Mouse (Mus musculus) thymus, postnatal 4 days (tissue): ENCODE measurements around the gene Krt90.
A peak's percentile ranks its signal among the peaks of the same experiment; 100 is the strongest.
"Not testable (repeated sequence)": the region's sequence is repeated elsewhere in the genome, so short reads cannot be mapped to it uniquely, and the experiment has no call there.

Source experiments
- DNase-seq: peaks from one replicate; pipeline ENCODE4 v3.0.0; 2021

Gene Krt90

DNA sequence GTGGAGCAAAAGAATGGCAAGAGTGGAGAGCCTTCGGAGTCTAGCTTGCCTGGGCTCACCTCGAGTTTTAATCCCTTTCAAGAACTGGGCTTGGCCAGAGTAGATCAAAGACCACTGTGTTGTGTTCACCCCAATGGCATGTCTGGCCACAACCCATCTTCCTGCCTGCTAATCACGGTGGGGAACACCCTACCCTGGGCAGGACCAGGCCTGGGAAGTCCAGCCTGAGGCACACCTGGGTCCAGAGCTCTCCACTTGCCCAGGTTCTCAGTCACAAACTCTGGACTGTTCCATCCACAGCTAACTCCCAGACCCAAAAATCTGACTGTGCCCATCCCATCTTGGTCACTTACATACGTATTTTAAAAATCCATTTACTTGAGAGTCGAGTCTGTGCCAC is at the start of gene Krt90:
Gene Krt90 (minus strand): TSS at position 101 of the 400 bp plus-strand sequence.
- DNase-seq = no peak

DNA sequence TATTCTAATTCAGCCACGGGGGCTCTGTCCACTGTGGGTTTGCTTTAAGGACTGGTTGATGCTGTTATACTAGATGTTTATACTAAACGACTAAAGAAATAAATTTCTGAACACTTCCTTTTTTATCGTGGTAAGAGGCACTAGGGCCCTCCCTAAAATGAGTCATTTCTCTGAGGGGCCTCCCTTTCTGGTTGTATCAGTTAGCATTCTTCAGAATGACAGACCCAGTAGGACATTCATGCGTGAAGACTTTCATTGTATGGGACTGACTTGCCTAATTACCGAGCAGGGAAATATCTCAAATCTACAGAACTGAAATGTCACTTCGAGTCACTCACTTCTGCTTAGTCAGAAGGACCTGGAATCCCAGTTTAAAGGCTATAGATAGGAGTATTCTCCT is 36.4 kb upstream of the Krt90 start:
- DNase-seq = no peak

GRCm38 (mm10) chr15:101588216-101588615 is 25.5 kb upstream of the Krt90 start:
- peak; percentile 33 for DNase-seq

DNA sequence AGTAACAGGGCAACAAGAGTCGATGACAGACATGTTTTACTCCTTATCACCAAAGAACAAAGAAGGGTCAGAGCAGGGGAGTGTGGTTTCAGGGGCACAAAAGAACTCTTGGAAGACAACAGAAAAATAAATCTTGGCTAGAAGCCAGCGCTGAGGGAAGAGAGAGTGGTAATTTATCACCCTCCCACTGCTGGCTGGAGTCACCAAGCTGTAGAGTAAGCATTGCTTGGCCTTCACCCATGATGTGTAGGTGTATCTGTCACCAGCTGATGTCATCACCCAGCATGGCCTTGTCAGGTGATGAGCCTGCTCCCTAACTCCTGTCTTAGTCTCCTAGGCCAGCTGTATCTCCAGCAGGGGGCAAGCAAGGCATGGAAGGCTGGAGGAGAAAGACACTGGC is 21.7 kb upstream of the Krt90 start:
- no peak for DNase-seq

DNA sequence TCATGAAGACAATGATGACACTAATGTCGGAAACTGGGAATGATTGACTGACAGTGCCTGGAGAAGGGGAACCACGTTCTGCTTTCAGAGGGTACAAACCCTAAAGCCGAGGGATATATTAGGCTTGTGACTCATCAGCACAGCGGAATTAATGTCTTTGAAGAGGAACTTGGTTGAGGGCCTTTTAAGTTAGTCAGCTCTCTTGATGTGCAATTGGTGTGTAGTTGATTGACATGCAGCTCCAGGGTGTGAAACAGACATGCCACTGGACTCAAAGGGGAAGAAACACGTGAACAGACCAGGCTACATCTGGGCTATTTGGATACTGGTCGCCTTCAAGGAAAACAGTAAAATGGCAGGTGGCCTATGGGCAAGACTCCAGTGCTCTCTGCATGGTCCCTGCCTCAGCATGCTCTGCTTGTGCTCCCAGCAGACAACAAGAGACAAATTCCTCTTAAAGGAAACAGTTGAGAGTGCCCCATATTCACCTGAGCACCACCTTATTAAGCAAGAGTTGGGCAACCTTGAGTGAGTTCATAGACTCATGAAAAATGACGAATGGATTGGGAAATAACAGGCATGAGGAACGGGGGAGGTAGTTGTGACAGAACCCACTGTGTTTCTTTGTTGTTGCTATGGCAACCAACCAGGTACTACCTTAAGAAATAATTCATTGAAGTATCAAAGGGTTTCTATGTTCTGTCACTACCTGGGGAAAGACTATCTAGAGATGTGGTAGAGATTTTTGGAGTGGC is 20.6 kb upstream of the Krt90 start:
- no peak for DNase-seq

DNA sequence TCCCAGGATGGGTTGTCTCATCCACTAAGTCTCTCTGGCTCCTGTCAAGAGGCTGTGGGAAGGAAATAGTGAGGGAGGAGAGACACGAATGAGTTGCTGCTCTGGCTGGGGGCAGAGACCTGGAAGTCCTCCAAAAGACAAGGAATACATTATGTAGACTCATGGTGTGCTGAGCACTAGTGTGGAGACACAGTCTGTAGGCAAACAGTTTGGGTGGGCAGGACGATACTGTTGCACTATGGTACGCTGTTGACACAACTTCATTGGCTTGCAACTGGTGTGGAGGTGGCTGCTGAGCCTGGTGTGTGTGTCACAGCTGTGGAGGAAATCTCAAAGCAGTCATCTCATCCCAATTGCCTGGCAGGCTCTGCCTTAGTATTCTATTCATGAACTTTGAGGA is 19.0 kb upstream of the Krt90 start:
- DNase-seq = no peak

DNA sequence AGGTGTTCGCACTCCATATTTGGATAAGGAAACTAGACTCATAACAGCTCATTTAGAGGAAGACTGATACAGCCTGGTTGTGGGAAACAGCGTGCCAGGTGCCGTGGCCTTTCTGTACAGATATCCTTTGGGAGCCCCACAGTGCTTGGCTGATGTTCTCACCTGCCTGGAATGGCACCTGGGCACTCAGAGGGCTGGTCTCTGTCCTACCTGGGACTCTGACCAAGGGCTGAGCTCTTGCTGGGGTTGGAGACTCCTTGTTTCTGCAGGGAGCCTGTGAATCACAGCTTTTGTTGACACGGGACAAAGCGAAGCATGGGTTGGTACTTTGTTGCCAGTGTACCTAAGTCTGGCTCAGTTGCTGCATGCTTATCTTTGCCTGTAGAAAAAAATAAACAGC is 12.8 kb upstream of the Krt90 start:
- DNase-seq = no peak

- DNase-seq = no peak
These were observed 11.1 kb upstream of the Krt90 start, which contains the start of gene Krt75 for GRCm38 (mm10) chr15:101573796-101574345. Gene Krt75, minus strand, starts transcription at chr15:101573904.

DNA sequence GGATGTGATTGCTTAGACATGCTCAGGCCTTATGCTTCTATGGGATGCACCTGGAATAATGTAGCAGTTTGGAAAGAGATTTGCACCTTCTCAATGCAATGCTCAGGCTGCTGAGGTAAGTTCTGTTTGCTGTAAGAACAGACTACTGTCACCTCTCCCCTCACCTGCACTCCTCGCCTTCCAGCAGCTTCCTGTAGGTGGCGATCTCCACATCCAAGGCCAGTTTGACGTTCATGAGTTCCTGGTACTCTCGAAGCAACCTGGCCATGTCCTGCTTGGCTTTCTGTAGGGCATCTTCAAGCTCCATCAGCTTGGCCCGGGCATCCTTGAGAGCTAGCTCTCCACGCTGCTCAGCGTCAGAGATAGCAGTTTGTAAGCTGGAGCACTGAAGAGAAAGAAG is 5.0 kb upstream of the Krt90 start:
- DNase-seq = peak; percentile 52

- DNase-seq = no peak
These were observed 4.6 kb downstream of the Krt90 start for GRCm38 (mm10) chr15:101558034-101558646.

DNA sequence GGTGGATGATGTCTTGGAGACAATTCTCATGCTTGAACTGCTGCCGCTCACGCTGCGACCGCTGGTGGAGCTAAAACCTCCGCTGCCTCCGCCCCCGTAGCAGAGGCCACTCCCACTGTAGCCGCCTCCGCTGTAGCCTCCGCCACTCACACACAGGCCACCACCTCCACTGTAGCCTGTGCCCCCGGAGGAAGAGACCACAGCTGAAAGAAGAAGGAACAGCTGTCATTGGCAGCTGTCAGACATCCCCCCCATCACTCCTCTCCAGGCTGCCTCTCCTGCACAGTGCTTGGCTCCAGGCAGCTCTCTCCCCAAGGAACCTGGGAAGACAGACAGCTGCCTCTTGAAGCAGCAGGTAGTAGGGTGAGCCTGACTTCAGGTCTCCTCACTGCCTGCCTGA is 9.6 kb downstream of the Krt90 start:
- DNase-seq = peak; percentile 81

DNA sequence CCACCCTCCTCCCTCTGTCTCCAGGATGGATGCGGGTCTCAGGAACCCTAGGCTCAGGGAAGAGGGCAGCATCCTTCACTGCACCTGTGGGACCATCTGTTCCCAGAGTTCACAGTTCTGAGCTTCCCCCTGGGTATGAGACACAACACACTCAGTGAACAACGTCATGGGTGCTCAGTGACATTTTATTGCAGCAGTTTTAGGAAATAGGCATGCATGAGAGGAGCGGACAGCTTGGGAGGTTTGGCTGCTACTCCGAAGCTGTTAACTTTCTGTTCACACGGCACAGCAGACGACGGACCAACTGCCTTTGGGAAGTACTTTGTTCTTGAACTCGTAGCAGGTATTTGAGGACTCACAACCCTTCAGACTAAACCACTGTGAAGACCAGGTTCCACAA is 10.6 kb downstream of the Krt90 start:
- no peak for DNase-seq

DNA sequence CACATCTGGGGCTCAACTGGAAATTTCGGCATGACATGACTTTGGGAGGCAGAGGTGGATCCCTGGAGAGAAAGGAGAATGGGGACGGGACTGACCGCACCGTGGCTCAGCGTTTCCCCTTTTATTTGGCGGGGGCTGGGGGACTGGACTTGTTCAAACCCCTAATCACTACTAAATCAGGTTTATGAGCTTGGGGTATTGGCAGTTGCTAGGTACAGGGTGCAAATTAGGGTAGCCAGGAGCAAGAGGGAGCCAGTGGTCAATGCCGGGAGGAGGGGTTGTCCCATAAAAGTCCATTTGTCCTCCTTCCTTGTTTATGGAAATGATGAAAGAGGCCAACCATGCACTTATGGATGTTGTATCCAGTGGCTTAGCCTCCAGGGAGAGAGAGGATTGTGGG is 12.2 kb downstream of the Krt90 start, which contains the start of gene Krt82:
Gene Krt82 (minus strand): TSS at position 101 of the 400 bp plus-strand sequence.
- no peak for DNase-seq

- DNase-seq = no peak
These were observed 18.3 kb downstream of the Krt90 start for GRCm38 (mm10) chr15:101544478-101544877.

DNA sequence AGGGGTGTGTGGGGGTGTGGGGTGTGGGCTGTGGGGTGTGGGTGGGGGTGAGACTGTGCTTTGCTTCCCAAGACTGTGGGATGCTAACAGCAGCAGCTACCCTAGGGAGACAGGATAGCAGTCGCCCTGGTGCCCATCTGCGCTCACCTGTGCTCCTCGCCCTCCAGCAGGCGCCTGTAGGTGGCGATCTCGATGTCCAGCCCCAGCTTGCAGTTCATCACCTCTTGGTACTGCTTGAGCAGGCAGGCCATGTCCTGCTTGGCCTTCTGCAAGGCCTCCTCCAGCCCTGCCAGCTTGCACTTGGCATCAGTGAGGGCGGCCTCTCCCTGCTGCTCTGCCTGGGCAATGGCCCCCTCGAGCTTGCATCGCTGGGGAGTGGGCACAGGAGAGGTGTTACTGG is 20.2 kb downstream of the Krt90 start:
- DNase-seq = peak; percentile 36

GRCm38 (mm10) chr15:101538580-101538900 is 24.2 kb downstream of the Krt90 start:
- DNase-seq = no peak

- peak; percentile 17 for DNase-seq
These were observed 24.7 kb downstream of the Krt90 start for GRCm38 (mm10) chr15:101537864-101538579.

DNA sequence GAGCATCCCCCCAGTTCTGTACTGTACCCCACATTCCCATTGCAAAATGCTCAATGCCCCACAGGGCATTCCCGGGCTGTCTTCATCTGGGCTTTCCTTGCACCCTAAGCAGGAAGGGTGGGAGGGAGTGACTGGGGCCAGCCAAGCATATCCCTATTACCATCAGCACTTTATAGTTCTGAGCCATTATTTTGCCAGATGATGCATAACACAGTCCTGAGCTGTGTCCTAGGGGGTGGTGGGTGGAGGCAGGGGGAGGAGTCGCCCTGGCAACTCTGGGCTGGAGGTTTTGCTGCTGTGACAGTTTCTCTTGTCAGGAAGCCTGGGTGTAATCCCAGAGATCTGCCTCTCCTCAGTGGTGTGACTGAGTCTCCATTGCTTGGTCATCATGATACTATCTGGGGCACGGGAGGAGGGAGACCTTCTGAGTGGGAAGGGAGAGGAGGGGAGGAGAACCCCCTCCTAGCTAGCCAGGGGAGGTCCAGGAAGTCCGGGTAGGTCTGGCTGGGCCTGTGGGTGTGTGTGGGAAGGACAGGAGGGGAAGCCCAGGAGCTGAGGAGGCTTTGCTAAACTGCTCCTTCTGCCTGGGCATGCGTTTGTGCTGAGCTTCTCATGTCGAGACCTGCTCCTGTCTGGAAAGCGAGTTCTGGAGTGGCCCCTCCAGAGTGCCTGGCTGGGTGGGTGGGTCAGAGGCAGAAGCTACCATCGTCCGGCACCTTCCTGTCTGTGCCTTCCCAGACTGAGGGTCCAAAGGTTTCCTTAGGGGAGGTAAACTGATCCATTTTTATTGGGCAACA is 26.5 kb downstream of the Krt90 start:
- DNase-seq = no peak

GRCm38 (mm10) chr15:101532720-101533119 is 30.0 kb downstream of the Krt90 start, which contains the start of gene Krt84:
Gene Krt84, minus strand, starts transcription at chr15:101532820.
- no peak for DNase-seq

GRCm38 (mm10) chr15:101522556-101523232 is 40.1 kb downstream of the Krt90 start:
- no peak for DNase-seq

- peak; percentile 77 for DNase-seq
These were observed 43.0 kb downstream of the Krt90 start for GRCm38 (mm10) chr15:101519792-101520191.

GRCm38 (mm10) chr15:101517161-101517560 is 45.6 kb downstream of the Krt90 start, which contains the start of gene Gm49425:
Gene Gm49425, minus strand, starts transcription at chr15:101517261.
- not testable (repeated sequence) for DNase-seq
